Mouse (Mus musculus) olfactory bulb, adult 2 months (tissue): ENCODE data around the gene Trappc2l.

Experiments
- CTCF ChIP-seq: fragments of 200-500 bp; IDR thresholded peaks from 2 replicates; pipeline ENCODE4 v1.5.1; 2012; ENCODE audit warnings: low read depth, mild to moderate bottlenecking, low read length, moderate library complexity; ENCODE audit not compliant: insufficient read depth
- POLR2A ChIP-seq: fragments of 200-500 bp; IDR thresholded peaks from 2 replicates; pipeline ENCODE4 v1.6.1; 2012; ENCODE audit warnings: mild to moderate bottlenecking, low read depth, low read length, moderate library complexity; ENCODE audit not compliant: insufficient read depth

- no peak for TF ChIP-seq CTCF
- TF ChIP-seq POLR2A = no peak
Measured at GRCm38 (mm10) chr8:122593240-122593639, 18.2 kb upstream of the Trappc2l start.
